Mouse (Mus musculus) frontal cortex, postnatal 36 days (tissue): ENCODE data around the gene Clca3a1.

ENCODE experiments used
- DNase-seq, 2 experiments: peaks; one replicate each; pipeline ENCODE4 v3.0.0; 2022; ENCODE audit warnings: low spot score in 2 of 2

Gene Clca3a1

DNA sequence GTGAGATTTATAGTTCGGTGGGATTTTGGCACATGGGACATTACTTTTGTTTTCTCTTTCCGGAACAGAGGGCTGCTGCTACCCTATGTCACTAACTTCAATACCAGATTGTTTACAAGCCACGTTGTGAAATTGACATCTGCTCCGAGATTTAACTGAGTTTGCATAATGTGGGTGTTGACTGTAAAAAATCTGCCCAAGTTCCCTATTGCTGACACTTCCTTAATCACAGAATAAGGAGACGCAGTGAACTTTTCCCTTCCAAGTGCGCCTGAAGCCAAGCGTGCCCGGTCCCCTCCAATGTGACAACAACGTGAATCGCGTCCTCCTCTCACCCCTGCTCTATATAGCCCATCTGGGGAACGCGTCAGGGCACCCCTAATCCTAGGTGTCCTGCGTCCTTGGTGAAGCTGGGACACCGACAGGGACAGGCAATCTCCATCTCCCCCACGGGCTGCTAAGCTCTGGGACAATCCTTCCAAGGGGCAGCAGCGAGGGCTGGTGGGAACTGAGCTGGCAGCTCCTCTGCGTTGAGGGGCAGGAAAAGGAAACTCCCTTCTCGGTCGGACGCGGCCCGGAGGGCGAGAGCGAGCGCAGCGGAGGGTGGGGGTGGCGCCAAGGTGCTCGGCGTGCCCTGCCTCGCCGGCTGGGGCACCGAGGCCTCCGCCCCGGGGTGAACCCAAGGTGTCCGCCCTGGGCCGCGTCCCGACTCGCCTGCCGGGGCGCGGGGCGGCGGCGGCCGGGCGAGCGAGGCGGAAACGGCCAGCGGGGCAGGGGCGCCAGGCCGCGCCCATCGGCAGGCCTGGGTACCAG, 41.5 kb downstream of the Clca3a1 start:
- DNase-seq, result peak; percentile 46 to 52

DNA sequence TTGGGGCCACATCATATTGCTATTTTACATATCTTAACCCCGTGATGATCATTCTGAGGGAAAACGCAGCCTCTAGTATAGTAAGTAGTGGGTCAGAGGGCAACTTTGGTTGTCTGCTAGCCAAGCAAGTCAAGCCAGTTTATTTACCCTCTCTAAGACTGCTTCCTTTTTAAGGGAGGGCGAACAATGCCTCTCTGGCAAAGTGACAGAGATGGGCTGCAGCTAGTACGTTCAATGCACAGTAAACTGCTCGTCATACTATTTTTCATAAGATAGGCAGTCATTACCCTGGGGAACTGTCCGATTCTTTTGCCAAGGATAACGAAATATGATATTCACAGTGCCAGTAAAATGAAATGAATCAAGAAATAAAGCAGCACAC, 42.1 kb downstream of the Clca3a1 start:
- DNase-seq, result no peak

DNA sequence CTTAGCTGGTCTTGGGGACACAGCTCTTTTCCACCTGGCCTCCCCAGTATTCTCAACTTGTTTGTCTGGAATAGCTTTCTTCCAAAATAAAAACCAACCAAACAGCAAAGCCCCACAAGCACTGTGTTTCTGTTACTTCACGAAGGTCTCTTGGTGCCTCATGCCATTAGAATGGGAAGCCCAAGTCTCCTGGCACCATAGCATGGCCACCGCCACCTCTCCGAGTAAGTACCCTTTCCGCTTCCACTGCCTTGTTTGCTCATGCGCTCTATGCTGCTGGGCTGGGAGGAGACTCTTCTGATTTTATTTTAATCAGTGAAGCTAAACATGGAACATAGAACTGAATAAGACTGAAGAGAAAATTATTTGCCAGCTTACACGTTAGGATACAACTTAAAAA, 42.9 kb downstream of the Clca3a1 start:
- DNase-seq, result no peak

DNA sequence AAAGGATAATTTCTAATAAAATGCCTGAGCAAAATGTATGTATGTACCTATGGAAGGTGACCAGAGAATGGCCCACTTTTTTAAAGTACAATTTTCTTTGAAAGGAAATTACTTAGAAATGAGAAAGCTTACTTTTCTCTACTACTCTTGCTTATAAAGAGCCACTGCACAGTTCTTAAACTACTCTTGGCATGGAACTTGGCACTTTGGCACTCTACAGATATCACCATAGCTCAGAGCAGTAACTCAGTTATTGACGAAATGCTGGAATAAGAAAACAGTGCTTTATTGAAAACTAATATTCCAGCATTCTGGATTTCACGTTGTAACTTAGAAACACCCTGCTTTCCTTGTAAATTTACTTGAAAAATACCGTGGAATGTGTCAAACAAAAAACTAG, 43.7 kb downstream of the Clca3a1 start:
- no peak for DNase-seq

DNA sequence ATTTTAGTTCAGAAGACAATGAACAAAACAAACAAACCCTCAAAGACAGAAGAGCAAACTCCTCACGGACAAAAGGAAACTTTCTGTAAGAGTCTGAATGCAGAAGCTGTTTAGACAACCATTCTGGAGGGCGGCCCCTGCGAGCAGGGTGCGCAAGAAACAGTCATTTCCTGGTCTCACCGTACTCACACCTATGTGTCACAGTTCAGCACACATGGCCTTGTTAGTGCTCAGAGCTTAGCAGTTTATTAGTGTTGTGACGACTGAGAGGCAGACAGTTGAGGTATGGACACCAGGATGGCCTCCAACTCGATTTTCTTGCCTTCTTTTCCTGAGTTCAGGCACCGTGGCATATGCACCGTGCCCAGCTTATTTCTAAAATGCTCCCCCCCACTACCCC, 44.9 kb downstream of the Clca3a1 start:
- DNase-seq, result no peak

DNA sequence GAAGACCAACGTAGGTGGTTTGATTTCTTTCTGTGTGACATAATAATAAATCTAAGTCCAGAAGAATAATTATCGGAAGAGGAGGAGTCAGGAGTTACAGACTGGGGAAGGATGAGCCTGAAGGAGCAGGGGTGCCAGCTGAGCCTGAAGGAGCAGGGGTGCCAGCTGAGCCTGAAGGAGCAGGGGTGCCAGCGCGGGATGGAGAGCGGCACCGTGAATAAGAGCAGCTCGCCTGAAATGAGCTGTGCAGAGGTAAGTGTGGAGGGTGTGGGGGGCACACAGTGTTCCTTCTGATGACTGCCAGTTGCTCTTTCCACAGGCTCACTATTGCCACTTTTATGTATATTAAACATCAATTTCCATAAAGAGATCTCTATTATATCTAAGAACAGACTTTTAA, 45.7 kb downstream of the Clca3a1 start:
- no peak for DNase-seq

DNA sequence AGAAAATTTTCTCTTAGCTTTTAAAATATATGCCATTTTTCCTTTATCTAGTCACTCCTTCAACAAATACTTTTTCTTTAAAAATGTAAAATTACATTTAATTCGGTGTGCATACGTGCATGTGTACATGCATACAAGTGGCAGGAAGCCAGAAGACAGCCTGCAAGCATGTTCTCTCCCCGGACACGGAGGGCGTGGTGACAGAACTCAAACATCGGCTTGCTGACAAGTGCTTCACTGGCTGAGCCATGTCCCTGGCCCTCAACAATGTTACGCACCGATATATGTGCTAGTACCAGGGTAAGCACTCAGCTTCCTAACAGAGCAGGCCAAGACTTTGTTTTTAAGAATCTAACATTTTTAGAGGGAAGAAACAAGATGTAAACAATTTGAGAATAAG, 46.2 kb downstream of the Clca3a1 start:
- DNase-seq, result no peak

DNA sequence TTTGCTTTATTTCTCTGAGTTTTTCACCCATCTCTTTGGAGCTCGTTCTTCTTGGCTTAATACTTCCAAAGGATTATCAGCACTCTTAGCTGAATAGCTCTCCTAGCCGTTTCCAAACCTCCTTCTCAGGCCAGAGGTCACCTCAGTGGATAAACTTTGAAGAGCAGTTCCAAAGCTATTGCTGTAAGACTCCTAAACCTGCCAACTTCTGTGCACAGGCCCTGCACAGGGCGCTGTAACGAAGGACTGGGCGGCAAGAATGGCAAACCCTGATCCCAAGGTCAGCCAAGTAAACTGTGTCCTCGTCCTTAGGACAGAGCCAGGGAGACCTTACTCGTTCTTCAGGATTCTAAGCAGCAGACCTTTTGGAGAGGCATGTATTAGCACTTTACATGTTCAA, 46.7 kb downstream of the Clca3a1 start:
- DNase-seq, result no peak

DNA sequence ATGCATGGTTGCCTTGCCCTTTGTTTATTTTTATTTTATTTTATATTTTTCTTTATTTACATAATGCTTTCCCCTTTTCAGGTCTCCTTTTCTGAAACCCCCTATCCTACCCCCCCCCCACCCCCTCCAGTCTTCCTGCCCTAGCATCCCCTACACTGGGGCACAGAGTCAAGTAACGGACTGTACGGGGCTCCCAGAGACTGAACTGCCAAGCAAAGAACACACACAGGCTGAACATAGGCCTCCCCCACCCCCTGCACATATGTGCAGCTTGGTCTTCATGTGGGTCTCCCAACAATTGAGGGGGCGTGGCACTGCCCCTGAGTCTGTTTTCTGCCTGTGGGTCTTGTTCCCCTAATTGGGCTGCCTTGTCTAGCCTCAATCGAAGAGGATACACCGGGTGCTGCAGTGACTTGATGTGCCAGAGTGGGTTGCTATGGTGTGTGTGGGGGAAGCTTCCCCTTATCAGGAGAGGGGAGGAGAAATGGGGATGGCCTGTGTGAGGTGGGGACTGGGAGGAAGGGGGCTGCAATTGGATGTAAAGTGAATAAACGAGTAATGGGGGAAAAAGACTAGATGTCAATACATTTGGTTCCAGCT, 49.1 kb downstream of the Clca3a1 start:
- DNase-seq, result no peak

DNA sequence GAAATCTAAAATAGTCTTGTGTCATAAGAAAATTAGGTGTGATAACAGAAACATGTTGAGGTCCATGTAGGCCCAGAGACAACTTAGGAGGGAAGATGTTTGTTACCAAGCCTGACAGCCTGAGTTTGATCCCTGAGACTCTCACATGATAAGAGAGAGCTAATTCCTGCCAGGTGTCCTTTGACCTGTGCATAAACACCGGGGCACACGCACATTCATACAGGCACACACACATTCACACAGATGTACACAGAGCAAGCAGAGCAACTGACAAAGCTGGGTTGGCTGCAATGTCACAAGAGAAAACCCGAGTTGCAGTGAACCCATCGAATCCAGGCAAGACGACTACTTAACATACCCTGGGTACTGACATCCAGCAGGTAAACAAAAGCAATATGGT, 52.2 kb downstream of the Clca3a1 start:
- DNase-seq, result no peak

DNA sequence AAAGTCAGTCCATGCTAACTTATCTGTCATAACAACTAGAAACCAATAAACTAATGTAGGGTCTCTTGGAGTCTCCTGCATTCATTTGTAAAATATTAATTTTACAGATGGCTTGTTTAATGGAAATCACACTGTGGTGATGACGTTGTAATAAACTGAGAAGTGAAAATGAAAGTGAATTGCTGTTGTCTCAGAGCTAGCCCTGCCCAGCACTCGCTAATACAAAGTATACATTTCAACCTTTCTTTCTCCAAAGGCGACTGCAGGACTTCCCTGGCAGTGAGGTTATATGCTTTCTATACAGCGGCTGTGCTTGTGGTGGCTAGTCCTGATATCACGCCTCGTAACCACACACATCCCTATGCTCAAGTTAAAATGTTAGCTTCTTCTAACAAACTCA, 56.8 kb downstream of the Clca3a1 start:
- DNase-seq, result no peak

DNA sequence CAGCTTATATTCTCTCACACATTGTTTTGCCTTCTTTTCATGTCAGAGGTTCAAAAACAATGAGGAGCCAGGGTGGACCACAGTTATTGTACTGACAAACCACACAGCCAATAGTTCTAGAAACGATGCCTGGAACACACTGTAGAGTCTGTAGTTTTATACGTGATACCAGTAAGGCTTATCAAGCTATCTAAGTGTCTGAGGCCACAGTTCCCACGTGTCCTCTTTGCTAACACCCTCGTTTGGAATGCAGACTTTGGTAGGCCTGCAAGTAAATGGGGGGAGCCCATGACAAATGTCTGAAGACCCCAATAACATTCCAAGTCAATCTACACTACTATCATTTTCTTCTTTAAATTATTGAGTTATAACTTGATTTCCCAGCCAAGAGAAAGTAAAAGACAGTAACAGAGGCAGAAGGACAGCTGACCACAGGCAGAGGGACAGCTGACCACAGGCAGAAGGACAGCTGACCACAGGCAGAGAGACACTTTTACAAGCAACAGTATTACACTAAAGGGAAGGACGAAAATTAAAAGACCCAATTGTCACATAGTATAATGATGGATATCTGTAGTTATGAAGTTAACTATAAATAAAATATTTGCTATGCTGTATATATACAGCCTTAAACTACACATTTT, 61.9 kb downstream of the Clca3a1 start:
- no peak for DNase-seq

DNA sequence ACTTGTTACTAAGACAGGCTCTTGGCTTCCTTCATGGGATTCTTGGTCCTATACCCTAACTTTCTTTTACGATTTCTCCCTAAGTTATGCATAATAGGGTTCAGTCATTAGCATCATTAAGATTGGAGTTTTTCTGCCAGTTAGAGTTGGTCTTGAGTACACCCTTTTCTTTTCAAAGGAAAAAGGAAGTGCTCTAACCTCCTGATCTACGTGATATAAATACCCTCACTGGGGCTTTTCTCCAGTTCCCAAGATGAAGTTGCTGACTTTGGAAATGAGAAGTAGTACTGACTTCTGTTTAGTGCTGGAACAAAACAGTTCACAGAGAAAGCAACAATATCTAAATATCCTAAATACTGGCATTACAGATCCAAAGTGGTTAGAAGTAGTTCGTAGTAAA, 62.8 kb downstream of the Clca3a1 start:
- DNase-seq, result no peak

DNA sequence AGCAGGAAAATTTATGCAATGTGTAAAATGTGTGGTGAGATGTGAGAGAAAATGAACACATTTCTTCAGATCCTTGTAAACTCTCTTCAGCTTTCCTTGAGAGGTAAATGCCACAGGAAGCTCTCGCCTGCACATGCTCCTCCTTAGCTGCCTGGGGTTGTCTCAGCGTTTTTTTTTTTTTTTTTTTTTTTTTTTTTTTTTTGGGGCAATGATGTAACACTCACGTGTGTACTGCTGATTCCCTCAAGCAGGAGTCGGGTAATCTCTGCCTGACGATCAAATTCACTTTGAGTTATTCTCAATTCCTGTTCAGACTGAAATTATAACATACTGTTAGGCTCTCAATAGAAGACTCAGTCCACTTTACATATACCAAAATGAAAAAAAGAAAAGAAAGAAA, 63.6 kb downstream of the Clca3a1 start:
- no peak for DNase-seq

DNA sequence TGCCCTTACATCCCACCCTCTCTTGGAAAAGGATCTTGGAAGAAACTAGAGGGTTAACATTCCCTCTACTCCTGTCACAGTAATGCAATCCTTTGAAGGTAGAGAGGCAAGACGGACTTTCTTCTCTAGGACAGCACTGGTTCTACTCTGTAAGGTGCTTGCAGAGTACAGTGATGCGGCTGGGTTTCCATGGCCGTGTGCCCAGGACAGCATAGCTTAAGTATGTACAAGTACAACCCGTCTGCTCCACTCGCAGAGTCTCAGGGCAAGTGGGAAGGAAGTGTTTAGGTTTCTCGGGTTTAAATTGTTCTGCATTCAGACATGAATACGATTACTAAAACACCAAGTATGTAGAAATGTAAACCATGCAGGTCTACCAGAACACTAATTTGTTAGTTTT, 65.8 kb downstream of the Clca3a1 start:
- no peak for DNase-seq

DNA sequence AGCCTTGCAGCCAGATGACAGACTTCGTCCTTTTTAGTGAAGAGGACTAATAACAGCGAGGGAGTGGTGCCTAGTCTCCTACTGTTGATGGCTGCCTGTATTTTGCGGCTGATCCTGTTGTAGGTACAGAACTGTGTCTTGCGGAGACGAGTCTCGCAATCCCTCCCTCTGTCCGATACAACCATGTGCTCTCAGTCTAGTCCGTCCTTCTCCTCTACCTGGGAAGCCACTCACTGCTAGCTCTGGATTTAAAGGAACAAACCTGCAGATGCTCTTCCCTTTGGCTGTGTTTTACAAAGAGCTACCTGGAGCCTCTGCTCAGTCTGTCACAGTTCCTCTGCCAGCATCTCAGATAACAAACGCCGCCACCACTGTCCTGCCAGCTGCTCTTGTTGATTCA, 66.7 kb downstream of the Clca3a1 start:
- no peak for DNase-seq

DNA sequence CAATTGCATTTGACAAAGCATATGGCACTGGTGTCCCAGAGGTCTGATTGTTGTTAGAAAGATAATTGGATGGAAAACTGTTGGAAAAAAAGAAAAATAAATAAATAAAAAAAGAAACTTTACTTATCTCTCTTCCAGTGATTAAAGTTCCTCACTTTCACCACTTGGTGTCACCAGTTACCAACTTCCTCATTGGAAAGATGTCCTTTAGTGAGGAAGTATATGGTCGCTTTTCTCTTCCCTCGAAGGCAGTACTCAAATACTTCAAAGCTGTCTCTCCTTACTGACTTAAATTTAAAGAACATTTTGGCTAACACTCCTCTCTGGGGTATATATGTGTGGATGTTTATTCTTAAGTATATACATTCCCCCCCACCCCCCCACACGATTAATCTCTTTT, 68.7 kb downstream of the Clca3a1 start:
- no peak for DNase-seq

DNA sequence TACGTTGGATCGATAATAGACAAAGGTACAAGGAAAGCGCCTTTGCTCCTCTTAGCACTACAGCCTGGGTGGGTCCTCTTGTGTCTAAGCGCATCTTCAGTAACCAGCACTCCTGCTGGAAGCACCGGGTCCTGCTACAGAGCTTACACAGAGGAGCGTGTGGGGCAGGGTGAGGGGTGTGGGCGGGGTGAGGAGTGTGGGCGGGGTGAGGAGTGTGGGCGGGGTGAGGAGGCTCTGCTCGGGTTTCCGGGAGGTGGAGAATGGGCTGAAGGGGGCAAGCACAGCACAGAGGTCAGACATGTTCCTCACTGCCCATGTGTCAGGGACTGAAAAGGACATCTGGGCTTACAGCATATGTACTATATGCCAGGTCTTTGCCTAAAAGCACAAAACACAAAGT, 71.5 kb downstream of the Clca3a1 start:
- DNase-seq, result no peak

DNA sequence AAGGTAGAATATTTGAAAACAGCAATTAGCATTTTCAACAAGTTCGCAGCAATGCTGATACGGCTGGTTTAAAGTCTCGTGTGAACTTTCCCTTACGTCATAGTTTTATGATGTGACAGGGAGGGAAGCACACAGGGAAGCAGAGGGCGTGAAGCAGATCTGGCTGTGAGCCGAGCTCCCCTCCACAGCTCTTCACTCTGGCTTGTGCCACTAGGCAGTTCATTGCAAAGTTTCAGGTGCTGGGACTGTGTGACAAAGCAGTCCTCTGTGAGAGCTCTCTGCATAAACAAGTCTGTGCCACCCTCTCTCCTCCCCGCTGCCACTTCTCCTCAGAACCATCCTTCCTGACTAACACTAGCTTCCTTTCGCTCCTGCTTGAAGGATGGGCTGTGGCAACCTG, 72.5 kb downstream of the Clca3a1 start:
- DNase-seq, result no peak

DNA sequence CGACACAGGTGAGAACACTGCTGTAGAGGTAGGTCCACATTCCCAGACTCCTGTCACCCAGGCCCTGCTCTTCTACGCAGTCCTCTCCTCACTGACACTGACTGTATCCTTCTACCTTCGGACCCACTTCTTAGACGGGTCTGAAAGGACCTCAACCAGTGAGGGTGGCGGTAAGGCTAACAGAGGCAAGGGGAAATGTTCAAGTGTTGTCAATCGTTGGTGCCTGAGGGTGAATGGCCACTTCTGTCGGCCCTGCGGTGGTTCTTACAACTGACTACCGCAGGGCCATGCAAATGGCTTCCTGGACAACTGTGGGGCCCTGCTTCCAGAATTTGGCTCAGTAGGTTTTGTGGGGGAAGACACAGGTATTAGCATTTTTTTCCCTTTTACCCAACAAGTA, 73.2 kb downstream of the Clca3a1 start:
- no peak for DNase-seq

DNA sequence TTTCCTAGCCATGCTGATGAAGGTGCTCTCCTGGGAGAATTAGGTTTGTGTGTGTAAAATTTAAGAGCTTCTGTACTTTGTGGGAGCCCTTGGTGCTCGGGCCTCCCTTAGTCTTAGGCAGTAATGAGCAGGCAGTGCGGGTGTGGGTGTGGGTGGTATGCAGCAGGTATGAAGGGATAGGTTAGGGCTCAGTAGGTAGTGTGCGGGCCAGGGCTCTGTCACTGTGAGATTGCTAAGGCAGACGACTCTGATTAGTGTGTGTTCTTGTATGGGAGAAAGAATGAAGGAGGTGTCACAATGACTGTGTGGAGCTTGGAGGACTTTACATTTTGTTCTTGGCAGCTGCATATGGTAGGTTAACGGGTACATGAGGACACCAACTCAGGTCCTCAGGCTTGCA, 74.6 kb downstream of the Clca3a1 start:
- no peak for DNase-seq

DNA sequence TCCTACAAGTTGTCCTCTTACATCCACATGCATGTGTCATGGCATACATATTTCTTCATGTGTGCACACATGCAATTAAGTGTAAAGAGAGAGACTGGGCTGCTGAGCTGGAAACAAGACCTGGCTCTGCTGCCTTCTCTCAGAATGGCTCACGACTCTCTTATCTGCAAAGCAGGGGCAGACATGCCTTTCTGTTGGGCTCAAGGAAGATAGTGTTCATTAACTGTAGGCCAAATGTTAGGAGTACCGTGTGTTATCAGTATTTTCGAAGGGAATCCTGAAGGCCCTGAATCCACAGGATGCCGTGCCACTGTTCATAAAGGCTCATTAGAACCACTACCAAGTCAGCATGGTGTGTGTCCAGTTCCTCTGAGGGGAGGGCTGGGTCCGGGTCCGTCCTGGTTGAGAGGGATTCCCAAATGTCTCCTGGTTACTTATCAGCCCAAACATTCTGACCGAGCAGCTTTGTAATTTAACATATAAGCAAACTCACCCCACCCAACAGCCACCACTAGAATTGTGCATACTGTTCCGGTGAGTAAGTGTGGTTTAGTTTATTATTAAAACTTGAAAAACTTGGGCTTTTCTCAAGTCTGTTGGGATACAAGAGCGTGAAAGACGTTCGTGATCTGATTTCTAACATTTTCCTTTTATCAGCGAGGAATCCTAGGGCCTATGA, 77.5 kb downstream of the Clca3a1 start:
- no peak for DNase-seq

DNA sequence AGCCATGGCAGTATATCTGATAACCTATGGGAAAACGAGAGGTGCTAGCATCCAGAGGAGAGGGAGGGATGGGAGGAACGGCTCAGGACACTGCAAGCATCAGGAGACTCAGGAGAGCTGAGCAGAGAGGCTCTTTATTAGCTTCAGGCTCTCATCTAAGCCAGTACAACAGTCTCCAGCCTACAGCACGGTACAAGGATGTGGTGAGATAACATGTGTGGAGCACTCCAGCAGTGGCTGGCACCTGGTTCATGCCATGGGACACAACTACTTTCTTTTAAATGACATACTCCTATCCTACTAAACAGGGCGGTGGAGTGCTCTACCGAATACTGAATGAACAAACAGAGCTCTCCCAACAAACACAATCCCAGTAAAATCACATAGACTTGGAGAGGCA, 79.2 kb downstream of the Clca3a1 start:
- no peak for DNase-seq
